Mouse (Mus musculus) cerebellum, postnatal 25 days (tissue): ENCODE results near the gene Kif3b.
"Not testable (repeated sequence)": the region's sequence is repeated elsewhere in the genome, so short reads cannot be mapped to it uniquely, and the experiment has no call there.

ENCODE experiments used
- DNase-seq, 2 experiments: peaks; one replicate each; pipeline ENCODE4 v3.0.0; 2021; ENCODE audit warnings: mixed read lengths in 2 of 2

Kif3b gene

GRCm38 (mm10) chr2:153346221-153347182 is 55.3 kb downstream of the Kif3b start:
- peak in 1 of 2 experiments; percentile 62 for DNase-seq

GRCm38 (mm10) chr2:153347183-153347781 is 56.1 kb downstream of the Kif3b start:
- DNase-seq, result no peak

- no peak for DNase-seq
Observed at GRCm38 (mm10) chr2:153348100-153348831, 57.1 kb downstream of the Kif3b start.

GRCm38 (mm10) chr2:153350552-153351181 is 59.5 kb downstream of the Kif3b start:
- no peak for DNase-seq

GRCm38 (mm10) chr2:153354648-153355047 is 63.4 kb downstream of the Kif3b start:
- DNase-seq, result no peak

- no peak for DNase-seq
Observed at GRCm38 (mm10) chr2:153356784-153357183, 65.6 kb downstream of the Kif3b start.

- DNase-seq, result no peak
Observed at GRCm38 (mm10) chr2:153361101-153361710, 70.0 kb downstream of the Kif3b start.

GRCm38 (mm10) chr2:153364531-153364930 is 73.3 kb downstream of the Kif3b start:
- DNase-seq, result not testable (repeated sequence)

GRCm38 (mm10) chr2:153370871-153371270 is 79.7 kb downstream of the Kif3b start:
- DNase-seq, result no peak

GRCm38 (mm10) chr2:153375380-153375779 is 84.2 kb downstream of the Kif3b start:
- no peak for DNase-seq

GRCm38 (mm10) chr2:153380479-153380878 is 89.3 kb downstream of the Kif3b start:
- DNase-seq, result no peak
